17 mouse cellular contexts compared by ENCODE assay signal in the genomic region with DNA sequence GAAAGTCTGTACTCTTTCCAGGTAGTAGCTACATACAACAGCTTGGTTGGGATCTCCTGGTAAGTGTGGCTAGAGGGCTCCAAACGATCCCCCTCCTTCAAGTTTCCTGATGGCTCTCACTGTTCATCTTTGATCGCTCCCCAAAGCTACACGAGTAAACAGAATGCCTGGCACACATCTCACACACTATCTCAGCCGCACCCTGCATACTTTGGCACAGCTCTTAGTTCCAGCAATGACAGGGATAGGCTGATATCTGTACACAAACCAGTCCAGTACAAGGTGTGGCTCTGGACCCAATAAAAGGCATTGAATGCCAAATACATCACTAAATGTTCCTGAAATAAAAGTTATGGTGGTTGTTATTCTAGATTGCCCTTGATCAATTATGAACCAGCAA. TPM values are rescaled to one million over a fixed set of nuclear protein-coding genes. Genes with fewer than 3 reads are reported as not detected.
DNase-seq lines count a peak whose midpoint lies in the region; ATAC-seq and TF ChIP-seq lines count a peak whose summit lies in the region.
"Had no signal": no experiment of that assay in that cellular context is flagged by ENCODE, and none has a peak within 500 bp of the region (broad histone marks: within the 10 kb centered on the region; RNA-seq: fewer than 3 reads in every experiment).

No protein-coding gene starts in this region.

- H3K4me1 ChIP-seq in stomach, postnatal 0 days (replicated peaks; ENCODE audit: control insufficient read depth, insufficient read depth), result no peaks in the 10 kb centered on the region
- no peaks in the 10 kb centered on the region for H3K4me1 ChIP-seq in midbrain, embryonic 11.5 days (ENCODE audit: control insufficient read depth, insufficient read depth, low read length)
- H3K4me1 ChIP-seq: forebrain, embryonic 12.5 days; limb, embryonic 13.5 days had no signal

- no peak for TF ChIP-seq CTCF in stomach, postnatal 0 days (IDR thresholded peaks at IDR 0.05; ENCODE audit: low read depth)

- no peaks in the 10 kb centered on the region for H3K9me3 ChIP-seq in stomach, postnatal 0 days (ENCODE audit: control insufficient read depth, low read length)
- no peaks in the 10 kb centered on the region for H3K9me3 ChIP-seq in midbrain, embryonic 11.5 days (ENCODE audit: control insufficient read depth, low read length)
- H3K9me3 ChIP-seq: forebrain, embryonic 12.5 days; limb, embryonic 13.5 days had no signal

- peak; percentile 83 for ATAC-seq in stomach, postnatal 0 days (ENCODE audit: low FRiP score, low TSS enrichment)
- no peak for ATAC-seq in midbrain, embryonic 11.5 days (ENCODE audit: low FRiP score)

- no peak overlapping the region for H3K27ac ChIP-seq in stomach, postnatal 0 days (replicated peaks)
- H3K27ac ChIP-seq in midbrain, embryonic 11.5 days (ENCODE audit: low read depth, low read length), result no peak overlapping the region
- H3K27ac ChIP-seq: forebrain, embryonic 12.5 days; limb, embryonic 13.5 days had no signal

- DNase-seq in heart, adult 11 months, result peak; percentile 91
- DNase-seq in heart, postnatal 25 days (ENCODE audit: low spot score), result no peak
- peak; percentile 28 to 35 for DNase-seq in urinary bladder, postnatal 36 days (ENCODE audit: low spot score in 2 of 2)
- DNase-seq in urinary bladder, postnatal 10 days (ENCODE audit: low spot score), result no peak
- DNase-seq in lung, postnatal 10 days, result peak; percentile 8
- DNase-seq in stomach, postnatal 0 days (ENCODE audit: low spot score), result peak; percentile 52
- no peak for DNase-seq in midbrain, embryonic 11.5 days (ENCODE audit: low spot score, missing footprints)
- DNase-seq in left cerebral cortex, postnatal 36 days (ENCODE audit: low spot score in 2 of 2), result no peak
- DNase-seq: adrenal gland, postnatal 10 days; cerebellum, adult 11-12 months; cerebellum, postnatal 36 days; thymus, postnatal 4 days had no signal

- H3K9ac ChIP-seq in stomach, postnatal 0 days (ENCODE audit: low read length), result no peak overlapping the region
- no peak overlapping the region for H3K9ac ChIP-seq in midbrain, embryonic 11.5 days (ENCODE audit: low read length)
- H3K9ac ChIP-seq: forebrain, embryonic 12.5 days; limb, embryonic 13.5 days had no signal

- H3K4me2 ChIP-seq in stomach, postnatal 0 days (replicated peaks; ENCODE audit: low read depth), result no peak overlapping the region
- no peak overlapping the region for H3K4me2 ChIP-seq in midbrain, embryonic 11.5 days
- H3K4me2 ChIP-seq: forebrain, embryonic 12.5 days; limb, embryonic 13.5 days had no signal

- 38% methylated on average over 4 of the region's 4 CpGs for WGBS in stomach, postnatal 0 days
- WGBS in midbrain, embryonic 11.5 days, result 87% methylated on average over 4 of the region's 4 CpGs

- intact Hi-C loops in heart, postnatal 25 days (cut with DNase I), result no loop called here
- intact Hi-C loops in left cerebral cortex, postnatal 36 days (cut with DNase I), result no loop called here

- H3K36me3 ChIP-seq in stomach, postnatal 0 days (ENCODE audit: control insufficient read depth, insufficient read depth, low read length), result no peaks in the 10 kb centered on the region
- no peaks in the 10 kb centered on the region for H3K36me3 ChIP-seq in midbrain, embryonic 11.5 days (ENCODE audit: control insufficient read depth, insufficient read depth, low read length)
- H3K36me3 ChIP-seq: forebrain, embryonic 12.5 days; limb, embryonic 13.5 days had no signal

- no peaks in the 10 kb centered on the region for H3K27me3 ChIP-seq in stomach, postnatal 0 days (ENCODE audit: control insufficient read depth, insufficient read depth, low read length)
- H3K27me3 ChIP-seq in midbrain, embryonic 11.5 days (ENCODE audit: control insufficient read depth, insufficient read depth, low read length), result no peaks in the 10 kb centered on the region
- H3K27me3 ChIP-seq: CH12.LX; forebrain, embryonic 12.5 days; limb, embryonic 13.5 days had no signal

- no peak overlapping the region for H3K4me3 ChIP-seq in stomach, postnatal 0 days (ENCODE audit: low read depth, low read length)
- no peak overlapping the region for H3K4me3 ChIP-seq in midbrain, embryonic 11.5 days (ENCODE audit: low read depth, low read length)
- H3K4me3 ChIP-seq: forebrain, embryonic 12.5 days; limb, embryonic 13.5 days had no signal

- no peak for TF ChIP-seq EP300 in stomach, postnatal 0 days (optimal IDR thresholded peaks at IDR 0.05)

RNA-seq across cellular contexts. Expression of a gene that starts 55.3 kb away (rescaled TPM):
- 10 to 100 TPM; 17.4 to 21.9 TPM for total RNA-seq in heart, postnatal 25 days (2021)
- 7.8 and 8.4 TPM in 2 replicates for polyA plus RNA-seq in stomach, postnatal 0 days (2015; fragmentation: Nextera tagmentation; extraction: Ambion mirVana)
- 1.6 and 3.4 TPM in 2 replicates for polyA plus RNA-seq in midbrain, embryonic 11.5 days (2014; fragmentation: Nextera tagmentation; extraction: Ambion mirVana)
- total RNA-seq in left cerebral cortex, postnatal 36 days (2021), result 100 to 1,000 TPM; 104 to 125 TPM
- total RNA-seq: hematopoietic stem cell, adult 5-6 weeks; megakaryocyte progenitor cell, adult 5-6 weeks had no signal

Comparison
In these comparisons a context has a peak if more than half of its experiments do, and no peak if none do; other contexts are left out.
1. DNase-seq: peak in heart, adult 11 months (single experiment), urinary bladder, postnatal 36 days (2 of 2), lung, postnatal 10 days (single experiment) and stomach, postnatal 0 days (single experiment); none in heart, postnatal 25 days (single experiment), urinary bladder, postnatal 10 days (single experiment), midbrain, embryonic 11.5 days (single experiment) and left cerebral cortex, postnatal 36 days (0 of 2).
2. RNA of a gene that starts 55.3 kb away (total RNA-seq): 104 to 125 TPM in left cerebral cortex, postnatal 36 days; 17.4 to 21.9 TPM in heart, postnatal 25 days; every median in the first group is over 4 times any median in the second.